Mouse (Mus musculus) bone marrow macrophage, adult 2 months (primary cell): ENCODE measurements around the gene Irx5.

Experiments
- CTCF ChIP-seq: IDR thresholded peaks from 2 replicates; pipeline ENCODE4 v1.5.1; 2012; ENCODE audit warnings: low read depth, mild to moderate bottlenecking, low read length, moderate library complexity
- POLR2A ChIP-seq: IDR thresholded peaks from 2 replicates; pipeline ENCODE4 v1.6.1; 2012; ENCODE audit warnings: mild to moderate bottlenecking, low read depth, low read length, borderline replicate concordance

DNA sequence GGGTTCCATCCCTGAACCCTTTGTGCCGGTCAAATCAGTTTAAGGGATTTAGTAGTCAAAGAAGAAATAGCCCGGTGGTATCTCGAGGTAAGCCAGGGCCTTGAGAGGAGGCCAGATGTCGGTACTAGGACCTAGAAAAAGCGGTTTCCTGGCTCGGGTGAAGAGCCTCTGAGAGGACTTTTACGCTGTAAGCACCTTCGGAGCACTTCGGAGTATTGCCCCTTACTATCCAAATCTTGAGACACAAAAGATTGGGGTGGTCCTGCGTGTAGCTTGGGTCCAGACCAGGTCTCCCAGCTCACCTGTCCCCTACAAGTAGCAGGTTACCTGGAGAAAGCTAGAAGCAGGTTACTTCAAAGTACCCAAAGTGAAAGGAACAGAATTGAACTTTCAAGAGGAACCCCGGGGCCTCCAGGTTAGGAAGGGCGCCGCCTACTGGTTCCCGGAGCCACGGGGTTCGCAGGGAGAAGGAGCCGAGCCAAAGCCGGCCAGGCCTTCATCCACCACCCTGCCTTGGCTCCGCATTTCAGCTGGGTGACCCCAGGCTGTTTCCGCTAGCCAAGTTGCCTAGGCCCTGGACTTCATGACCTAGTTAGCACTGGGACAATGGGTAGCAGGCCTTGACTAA lies 6.8 kb downstream of the Irx5 start:
- TF ChIP-seq POLR2A (no peak), CTCF (peak; percentile 86)
